Comparison of ENCODE assay signal across 8 mouse cellular contexts in genomic region chr6:120736566-120736965, GRCm38 (mm10). TPM values are rescaled to one million over a fixed set of nuclear protein-coding genes. Genes with fewer than 3 reads are reported as not detected.
DNase-seq lines count a peak whose midpoint lies in the region; ATAC-seq and TF ChIP-seq lines count a peak whose summit lies in the region.

No protein-coding gene starts in this region.

- no peaks in the 10 kb centered on the region for H3K27me3 ChIP-seq in hindbrain, embryonic 15.5 days
- no peaks in the 10 kb centered on the region for H3K27me3 ChIP-seq in liver, postnatal 0 days (ENCODE audit: insufficient read depth, low read length)

- TF ChIP-seq EP300 in liver, postnatal 0 days (IDR thresholded peaks at IDR 0.05; ENCODE audit: low read depth) = no peak

- H3K4me2 ChIP-seq in hindbrain, embryonic 15.5 days = no peak overlapping the region
- no peak overlapping the region for H3K4me2 ChIP-seq in liver, postnatal 0 days (ENCODE audit: low read depth, low read length)

- ATAC-seq in hindbrain, embryonic 15.5 days (ENCODE audit: low FRiP score, low read depth) = peak; percentile 91
- peak; percentile 55; the same call in 1 of the 2 replicates for ATAC-seq in liver, postnatal 0 days

- no peaks in the 10 kb centered on the region for H3K36me3 ChIP-seq in hindbrain, embryonic 15.5 days
- peaks cover 20% of the 10 kb centered on the region for H3K36me3 ChIP-seq in liver, postnatal 0 days (replicated peaks; ENCODE audit: insufficient read depth, low read length)

- DNase-seq in adrenal gland, adult (ENCODE audit: inconsistent age in 2 of 2, low spot score in 1 of 2) = peak; percentile 10 to 77
- DNase-seq in adrenal gland, adult 8-10 months = no peak
- DNase-seq in right cerebral cortex, adult 2 months (ENCODE audit: low spot score in 2 of 2) = peak; percentile 21 to 41
- DNase-seq in right cerebral cortex, postnatal 4 days = no peak
- DNase-seq in cerebellum, postnatal 36 days = peak; percentile 15 to 49
- no peak for DNase-seq in liver, postnatal 0 days
- DNase-seq in retina, postnatal 7 days (ENCODE audit: low read depth, low spot score) = peak; percentile 60

- H3K4me3 ChIP-seq in hindbrain, embryonic 15.5 days = no peak overlapping the region
- no peak overlapping the region for H3K4me3 ChIP-seq in liver, postnatal 0 days (ENCODE audit: low read depth, low read length)

- no peak overlapping the region for H3K27ac ChIP-seq in hindbrain, embryonic 15.5 days (replicated peaks)
- H3K27ac ChIP-seq in liver, postnatal 0 days (ENCODE audit: low read depth) = no peak overlapping the region

- 86% methylated on average over 3 of the region's 3 CpGs for WGBS in hindbrain, embryonic 15.5 days
- 45% methylated on average over 3 of the region's 3 CpGs for WGBS in liver, postnatal 0 days (ENCODE audit: insufficient replicate concordance)

- no peaks in the 10 kb centered on the region for H3K9me3 ChIP-seq in hindbrain, embryonic 15.5 days
- H3K9me3 ChIP-seq in liver, postnatal 0 days (ENCODE audit: low read length) = no peaks in the 10 kb centered on the region

- TF ChIP-seq CTCF in liver, postnatal 0 days (IDR thresholded peaks at IDR 0.05; ENCODE audit: low read depth) = peak; percentile 89

- H3K4me1 ChIP-seq in hindbrain, embryonic 15.5 days (replicated peaks) = no peaks in the 10 kb centered on the region
- H3K4me1 ChIP-seq in liver, postnatal 0 days (ENCODE audit: insufficient read depth) = peaks cover 1% of the 10 kb centered on the region; the same call in 1 of the 2 replicates

- H3K9ac ChIP-seq in hindbrain, embryonic 15.5 days = no peak overlapping the region
- no peak overlapping the region for H3K9ac ChIP-seq in liver, postnatal 0 days (replicated peaks)

RNA-seq across cellular contexts. Expression of gene Slc25a18, which starts 36.8 kb away (rescaled TPM):
- 1 to 10 TPM in 2 of 4 experiments, under 1 TPM in 2; 0.29 to 1.2 (median 0.78) TPM for total RNA-seq in adrenal gland, adult 8-10 months (2022)
- polyA plus RNA-seq in hindbrain, embryonic 15.5 days (2015; fragmentation: Nextera tagmentation; extraction: Ambion mirVana) = 19.0 and 22.1 TPM in 2 replicates
- polyA plus RNA-seq in liver, postnatal 0 days (2015; fragmentation: Nextera tagmentation; extraction: Ambion mirVana) = 0.05 TPM in 1 of 2 replicates, not detected in the other

Comparison
In these comparisons a context has a peak if more than half of its experiments do, and no peak if none do; other contexts are left out.
1. DNase-seq: peak in adrenal gland, adult (2 of 2), right cerebral cortex, adult 2 months (2 of 2), cerebellum, postnatal 36 days (2 of 2) and retina, postnatal 7 days (single experiment); none in adrenal gland, adult 8-10 months (single experiment), right cerebral cortex, postnatal 4 days (single experiment) and liver, postnatal 0 days (single experiment).
2. RNA of gene Slc25a18, which starts 36.8 kb away (polyA plus RNA-seq): 19.0 to 22.1 TPM in hindbrain, embryonic 15.5 days; 0.05 TPM in liver, postnatal 0 days; every median in the first group is over 10 times any median in the second.